33 mouse cellular contexts compared by ENCODE assay signal in genomic region chr7:126619559-126620275, GRCm38 (mm10). TPM values are rescaled to one million over a fixed set of nuclear protein-coding genes. Genes with fewer than 3 reads are reported as not detected.
DNase-seq lines count a peak whose midpoint lies in the region; ATAC-seq and TF ChIP-seq lines count a peak whose summit lies in the region.
"Had no signal": no experiment of that assay in that cellular context is flagged by ENCODE, and none has a peak within 500 bp of the region (broad histone marks: within the 10 kb centered on the region; RNA-seq: fewer than 3 reads in every experiment).

No protein-coding gene starts in this region.

- no peaks in the 10 kb centered on the region for H3K27me3 ChIP-seq in thymus, adult 2 months (ENCODE audit: control insufficient read depth, insufficient read depth, low read length)
- H3K27me3 ChIP-seq: embryonic facial prominence, embryonic 12.5 days; kidney, embryonic 15.5 days; limb, embryonic 13.5 days; megakaryocyte, embryonic 14.5 days; midbrain, embryonic 13.5 days had no signal

- 86% methylated on average over 10 of the region's 10 CpGs for WGBS in thymus, adult 2 months

- TF ChIP-seq CTCF in thymus, adult 2 months (IDR thresholded peaks at IDR 0.05; ENCODE audit: borderline replicate concordance, control insufficient read depth, extremely low read depth, insufficient read depth, low read length, poor library complexity), result no peak

- DNase-seq in A20 (ENCODE audit: low read depth, low spot score), result peak; percentile 28
- peak; percentile 65 for DNase-seq in CD4-positive helper T cell, adult 2 months (ENCODE audit: low read depth, low spot score)
- peak; percentile 29 for DNase-seq in skeletal muscle tissue, adult 2 months (ENCODE audit: low read depth, low spot score)
- DNase-seq in right cerebral cortex, postnatal 36 days (ENCODE audit: low spot score in 2 of 2), result no peak
- no peak for DNase-seq in thymus, postnatal 25 days
- DNase-seq in thymus, adult 2 months, result no peak
- DNase-seq: adrenal gland, postnatal 10 days; cerebellum, adult 8-10 months; cerebellum, postnatal 25 days; gastrocnemius, postnatal 25 days; heart, adult 11 months; heart, postnatal 4 days; kidney, adult 11 months; kidney, postnatal 25 days; lung, postnatal 4 days; thymus, postnatal 36 days had no signal

- peak; percentile 90 for ATAC-seq in activated CD4-positive, CD25-positive, alpha-beta regulatory T cell, adult 4 months
- ATAC-seq: forebrain, embryonic 16.5 days; midbrain, embryonic 13.5 days had no signal

- H3K36me3 ChIP-seq in thymus, adult 2 months (ENCODE audit: control insufficient read depth, insufficient read depth, low read length), result no peaks in the 10 kb centered on the region
- H3K36me3 ChIP-seq: embryonic facial prominence, embryonic 12.5 days; hindbrain, embryonic 13.5 days; kidney, embryonic 15.5 days; limb, embryonic 13.5 days; midbrain, embryonic 13.5 days had no signal

- H3K4me3 ChIP-seq in thymus, adult 2 months (ENCODE audit: control insufficient read depth, insufficient read depth, low read length), result no peak overlapping the region
- H3K4me3 ChIP-seq: embryonic facial prominence, embryonic 12.5 days; hindbrain, embryonic 13.5 days; kidney, embryonic 15.5 days; layer of hippocampus, adult 2 months; limb, embryonic 13.5 days; megakaryocyte, embryonic 14.5 days; midbrain, embryonic 13.5 days had no signal

- TF ChIP-seq POLR2A in thymus, adult 2 months (IDR thresholded peaks at IDR 0.05; ENCODE audit: control insufficient read depth, extremely low read depth, insufficient read depth, low read length, poor library complexity), result no peak

- H3K27ac ChIP-seq in thymus, adult 2 months (ENCODE audit: control insufficient read depth, insufficient read depth, low read length), result no peak overlapping the region
- H3K27ac ChIP-seq: embryonic facial prominence, embryonic 12.5 days; hindbrain, embryonic 13.5 days; kidney, embryonic 15.5 days; layer of hippocampus, adult 2 months; limb, embryonic 13.5 days; midbrain, embryonic 13.5 days had no signal

- no peaks in the 10 kb centered on the region for H3K4me1 ChIP-seq in thymus, adult 2 months (replicated peaks; ENCODE audit: control insufficient read depth, insufficient read depth, low read length)
- H3K4me1 ChIP-seq: embryonic facial prominence, embryonic 12.5 days; kidney, embryonic 15.5 days; midbrain, embryonic 13.5 days had no signal

RNA-seq across cellular contexts. Expression of gene Nupr1, which starts 10.9 kb away (rescaled TPM):
- under 1 TPM in 1 of 2 experiments, not detected in 1; 0.54 TPM for polyA plus RNA-seq in activated CD4-positive, CD25-positive, alpha-beta regulatory T cell, adult 4 months (2017; shearing (Covaris generic))
- polyA plus RNA-seq in thymus, adult 2 months (2012; rRNA removed), result 5.2 and 7.1 TPM in 2 replicates

RNA-seq across cellular contexts. Expression of gene Il27, which starts 25.0 kb away (rescaled TPM):
- not detected for polyA plus RNA-seq in activated CD4-positive, CD25-positive, alpha-beta regulatory T cell, adult 4 months (2017; shearing (Covaris generic))
- polyA plus RNA-seq in thymus, adult 2 months (2012; rRNA removed), result 1.8 and 3.0 TPM in 2 replicates
- polyA plus RNA-seq: C2C12; embryonic facial prominence, embryonic 12.5 days; forebrain, embryonic 11.5 days; forebrain, embryonic 16.5 days; heart, embryonic 11.5 days; heart, embryonic 16.5 days; hindbrain, embryonic 13.5 days; kidney, embryonic 15.5 days; limb, embryonic 13.5 days; liver, embryonic 11.5 days; lung, embryonic 16.5 days; midbrain, embryonic 13.5 days; neural tube, embryonic 14.5 days; stomach, embryonic 16.5 days had no signal

RNA-seq across cellular contexts. Expression of gene Sgf29, which starts 29.4 kb away (rescaled TPM):
- polyA plus RNA-seq in activated CD4-positive, CD25-positive, alpha-beta regulatory T cell, adult 4 months (2017; shearing (Covaris generic)), result 100 to 1,000 TPM in 1 of 2 experiments, 10 to 100 TPM in 1; 73.9 to 103 TPM
- 72.9 and 99.6 TPM in 2 replicates for polyA plus RNA-seq in thymus, adult 2 months (2012; rRNA removed)

RNA-seq across cellular contexts. Expression of gene Cln3, which starts 34.1 kb away (rescaled TPM):
- polyA plus RNA-seq in activated CD4-positive, CD25-positive, alpha-beta regulatory T cell, adult 4 months (2017; shearing (Covaris generic)), result 10 to 100 TPM; 42.7 to 46.2 TPM
- polyA plus RNA-seq in thymus, adult 2 months (2012; rRNA removed), result 90.6 and 141 TPM in 2 replicates

RNA-seq across cellular contexts. Expression of gene Apobr, which starts 35.0 kb away (rescaled TPM):
- polyA plus RNA-seq in activated CD4-positive, CD25-positive, alpha-beta regulatory T cell, adult 4 months (2017; shearing (Covaris generic)), result under 1 TPM; 0.80 to 0.98 TPM
- 6.8 and 7.2 TPM in 2 replicates for polyA plus RNA-seq in thymus, adult 2 months (2012; rRNA removed)

Comparison
In these comparisons a context has a peak if more than half of its experiments do, and no peak if none do; other contexts are left out.
1. DNase-seq: peak in A20 (single experiment), CD4-positive helper T cell, adult 2 months (single experiment) and skeletal muscle tissue, adult 2 months (single experiment); none in right cerebral cortex, postnatal 36 days (0 of 2), thymus, postnatal 25 days (single experiment) and thymus, adult 2 months (single experiment).